Mouse (Mus musculus): Measurements from ENCODE around the gene Cmtm6.

The Cmtm6 gene

GRCm38 (mm10) chr9:114798845-114799244 is 67.9 kb downstream of the Cmtm6 start:
- no peak for DNase-seq (ENCODE audit: low spot score)

All from layer of hippocampus, adult 9-10 months (tissue).